Mouse (Mus musculus): ENCODE results near the gene Adamtsl1.

- TF ChIP-seq CTCF (IDR thresholded peaks at IDR 0.05; ENCODE audit: low read depth, low read length), result no peak
- TF ChIP-seq GATA1 (IDR thresholded peaks at IDR 0.05; ENCODE audit: borderline replicate concordance, low read length), result no peak
- TF ChIP-seq TAL1 (conservative IDR thresholded peaks at IDR 0.05; ENCODE audit: low read depth, low read length), result no peak
These were observed 887.1 kb downstream of the Adamtsl1 start for GRCm38 (mm10) chr4:86401116-86401515.

All from G1E (cell line).